Mouse (Mus musculus) heart, adult 18-20 months (tissue): ENCODE measurements around the gene Man1a. TPM values are rescaled to one million over a fixed set of nuclear protein-coding genes. Genes with fewer than 3 reads are reported as not detected.
A peak's percentile ranks its signal among the peaks of the same experiment; 100 is the strongest.

Source experiments
- DNase-seq, 2 experiments: peaks; one replicate each; pipeline ENCODE4 v3.0.0; 2021 to 2022; ENCODE audit warnings: mixed read lengths in 1 of 2
- total RNA-seq, 2 experiments: library from RNA; stranded (reverse); gene quantifications; 2 replicates each; pipeline ENCODE4 v1.2.3; 2021

Man1a gene
- total RNA-seq, 2 experiments from 2014 or later: 38.3 to 46.0 TPM

DNA sequence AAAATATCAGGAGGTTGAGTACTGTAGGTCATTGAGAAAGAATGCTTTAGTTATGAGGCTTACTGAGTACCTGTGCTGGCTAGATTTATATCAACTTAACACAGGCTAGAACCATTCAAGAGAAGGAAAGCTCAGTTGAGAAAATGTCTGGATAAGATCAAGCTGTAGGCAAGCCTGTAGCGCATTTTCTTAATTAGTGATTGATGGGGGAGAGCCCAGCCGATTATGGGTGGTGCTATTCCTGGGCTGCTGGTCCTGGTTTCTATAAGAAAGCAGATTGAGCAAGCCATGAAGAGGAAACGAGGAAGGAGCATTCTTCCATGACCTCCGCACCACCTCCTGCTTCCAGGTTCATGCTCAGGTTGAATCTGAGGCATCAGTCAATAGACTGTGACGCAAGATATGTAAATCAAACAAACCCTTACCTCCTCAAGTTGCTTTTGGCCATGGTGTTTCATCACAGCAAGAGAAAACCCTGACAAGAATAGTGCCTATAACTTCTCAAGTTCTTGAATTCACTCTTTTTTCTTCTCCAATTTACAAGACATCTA is 58.4 kb downstream of the Man1a start:
- DNase-seq: no peak

DNA sequence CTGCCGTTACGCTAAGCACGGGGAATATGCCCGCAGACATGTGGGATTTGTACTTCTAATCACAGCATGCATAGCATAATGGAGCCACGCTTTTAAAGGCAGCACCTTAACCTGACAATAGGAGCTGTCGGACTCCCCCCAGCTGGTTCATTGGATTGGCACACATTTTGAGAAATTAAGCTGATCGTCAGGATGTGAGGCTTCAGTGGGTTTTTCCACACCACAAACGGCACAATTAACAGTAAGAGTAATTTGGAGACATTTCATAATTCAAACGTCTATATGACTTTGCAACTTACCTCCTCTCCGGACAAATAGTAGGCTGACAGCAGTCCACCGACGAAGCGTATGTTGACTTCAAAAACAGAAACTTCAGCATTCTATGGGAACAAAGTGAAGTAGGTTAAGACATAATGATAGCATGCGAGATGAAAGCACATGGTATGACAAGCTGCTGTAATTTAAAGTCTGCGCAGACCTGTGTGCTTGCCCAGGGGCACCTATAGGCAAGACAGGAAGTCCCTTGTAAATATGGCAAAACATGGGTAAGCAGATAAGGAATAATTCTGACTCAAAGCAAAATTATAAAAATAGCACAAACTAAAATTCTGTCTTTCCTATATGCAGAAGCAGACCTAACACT is 62.2 kb downstream of the Man1a start:
- no peak for DNase-seq

- DNase-seq: no peak
Measured at GRCm38 (mm10) chr10:54013143-54013791, 63.1 kb downstream of the Man1a start.

GRCm38 (mm10) chr10:54009154-54009553 is 67.3 kb downstream of the Man1a start:
- no peak for DNase-seq

GRCm38 (mm10) chr10:54006868-54007267 is 69.5 kb downstream of the Man1a start:
- no peak for DNase-seq

DNA sequence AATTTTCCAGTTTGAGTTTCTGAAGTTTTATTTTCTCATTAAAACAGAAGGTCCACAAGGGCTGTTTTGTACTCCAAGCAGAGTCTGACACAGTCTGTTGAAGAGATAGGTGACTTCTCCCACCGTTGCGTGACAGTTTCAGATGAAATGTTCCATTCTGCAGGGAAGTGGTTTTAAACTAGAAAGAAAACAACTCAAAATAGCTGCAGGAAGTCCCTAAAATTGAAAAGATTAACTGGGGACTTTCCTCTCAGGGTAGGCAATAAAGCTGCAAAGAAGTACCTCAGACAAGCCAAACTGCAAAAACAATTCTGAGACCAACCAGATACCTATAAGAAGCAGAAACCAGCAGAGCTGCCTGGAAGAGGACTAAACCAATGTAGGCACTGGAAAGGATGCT is 70.6 kb downstream of the Man1a start:
- no peak for DNase-seq

DNA sequence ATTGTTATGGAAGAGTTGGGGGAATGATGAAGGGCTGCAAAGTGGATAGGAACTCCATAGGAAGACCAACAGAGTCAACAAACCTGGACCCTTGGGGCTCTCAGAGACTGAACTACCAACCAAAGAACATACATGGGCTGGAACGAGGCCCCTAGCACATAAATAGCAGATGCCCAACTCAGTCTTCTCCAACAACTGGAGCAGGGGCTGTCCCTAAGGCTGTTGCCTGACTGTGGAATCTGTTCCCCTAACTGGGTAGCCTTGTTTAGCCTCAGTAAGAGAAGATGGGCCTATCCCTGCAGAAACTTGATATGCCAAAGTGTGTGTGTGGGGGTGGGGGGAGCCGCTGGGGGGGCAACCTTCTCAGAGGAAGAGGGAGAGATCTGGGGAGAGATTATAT is 73.5 kb downstream of the Man1a start:
- DNase-seq: no peak

GRCm38 (mm10) chr10:53997301-53997700 is 79.1 kb downstream of the Man1a start:
- DNase-seq: no peak

DNA sequence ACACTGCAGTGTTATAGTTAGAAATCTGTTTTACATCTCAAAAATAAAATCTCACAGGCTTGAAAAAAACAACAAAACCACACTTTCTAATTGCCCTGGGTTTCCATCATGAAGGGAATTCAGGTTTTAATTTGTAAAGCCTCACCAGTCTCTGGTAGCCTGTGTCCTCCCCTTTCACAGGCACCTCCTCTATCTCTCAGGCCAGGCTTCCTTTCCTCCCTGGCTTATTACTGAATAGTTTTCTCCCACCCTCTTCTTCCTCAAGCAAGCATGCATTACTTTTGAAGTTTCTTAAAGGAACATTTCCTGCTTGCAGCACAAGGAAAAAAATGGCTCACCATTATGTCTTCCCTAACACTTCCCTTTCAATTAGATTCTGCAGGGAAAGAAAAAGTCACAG is 80.2 kb downstream of the Man1a start:
- no peak for DNase-seq

- no peak for DNase-seq
Measured at GRCm38 (mm10) chr10:53994591-53994990, 81.8 kb downstream of the Man1a start.

DNA sequence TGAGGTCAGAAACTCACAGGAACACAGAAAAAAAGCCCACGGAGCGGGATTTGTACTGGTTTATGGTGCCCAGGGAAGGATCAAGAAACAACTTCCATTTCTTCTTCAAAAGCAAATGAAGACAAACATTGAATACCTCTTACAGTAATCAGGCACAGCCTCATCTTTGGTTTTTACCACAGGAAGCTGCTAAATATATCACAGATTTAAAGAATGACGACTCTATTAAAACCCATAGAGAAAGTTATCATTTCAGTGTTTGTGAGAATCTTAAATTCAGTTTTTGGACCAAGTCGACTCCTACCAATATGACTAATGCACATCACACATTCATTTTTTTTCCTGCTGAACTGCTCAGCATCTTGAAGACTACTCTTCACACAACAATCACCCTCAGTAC is 86.0 kb downstream of the Man1a start:
- DNase-seq: no peak

DNA sequence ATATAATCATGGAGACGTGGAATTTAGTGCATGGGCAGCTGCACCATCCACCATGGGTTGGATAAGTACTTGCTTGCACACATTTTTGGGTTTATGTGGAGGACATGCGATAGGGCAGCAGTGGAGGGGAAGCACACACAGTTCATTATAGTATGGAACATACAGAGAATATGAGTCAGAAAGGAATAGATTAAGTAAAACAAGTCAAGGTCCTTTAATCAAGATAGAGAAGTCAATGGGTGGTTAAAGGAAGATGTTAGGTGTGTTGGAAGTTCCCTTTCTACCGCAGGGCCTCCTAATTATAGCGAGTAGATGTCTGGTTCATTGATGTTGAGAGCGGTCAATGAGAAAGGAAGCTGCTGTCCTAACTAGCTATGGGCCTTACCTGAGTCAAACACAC is 91.5 kb downstream of the Man1a start:
- no peak for DNase-seq

- peak in 1 of 2 experiments; percentile 12 for DNase-seq
Measured at GRCm38 (mm10) chr10:53984086-53984485, 92.3 kb downstream of the Man1a start.

DNA sequence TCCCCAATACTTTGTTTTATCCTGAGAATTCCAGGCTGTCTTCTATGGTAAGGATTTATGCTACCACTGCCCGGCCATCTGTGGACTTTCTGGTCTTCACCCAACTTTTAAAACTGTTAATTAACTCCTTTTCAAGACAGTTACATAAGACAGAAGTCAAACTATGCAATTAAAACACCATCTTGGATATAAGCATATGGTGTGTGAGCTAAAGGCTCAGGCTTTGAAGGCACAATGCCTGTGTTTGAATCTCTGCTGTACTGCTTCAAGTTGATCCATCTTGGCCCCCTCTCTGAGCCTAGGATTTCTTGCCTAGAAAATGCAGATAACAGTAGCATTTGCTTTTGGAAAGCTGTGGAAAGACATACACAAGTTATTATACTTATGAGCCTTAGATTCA is 97.8 kb downstream of the Man1a start:
- no peak for DNase-seq

- DNase-seq: no peak
Measured at GRCm38 (mm10) chr10:53974180-53974579, 102.2 kb downstream of the Man1a start.

GRCm38 (mm10) chr10:53959759-53960158 is 116.7 kb downstream of the Man1a start:
- DNase-seq: no peak

DNA sequence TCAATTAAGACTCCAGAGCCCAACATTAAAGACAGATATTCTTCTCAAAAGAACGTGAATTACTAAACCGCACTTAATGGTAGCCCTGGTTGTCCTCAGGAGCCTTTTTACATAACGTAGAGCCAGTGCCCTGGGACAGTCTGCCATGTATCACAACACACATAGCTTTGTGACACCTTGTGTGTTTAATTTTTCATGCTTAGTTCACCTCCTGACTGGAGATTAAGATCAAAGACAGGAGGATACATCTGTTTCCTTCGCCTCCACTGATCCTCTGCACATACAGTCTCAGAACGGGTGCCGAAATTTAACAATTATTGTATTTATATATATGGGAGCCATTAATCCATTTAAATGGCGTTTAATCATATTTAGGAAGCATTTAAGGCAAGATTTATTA is 134.8 kb downstream of the Man1a start:
- no peak for DNase-seq

DNA sequence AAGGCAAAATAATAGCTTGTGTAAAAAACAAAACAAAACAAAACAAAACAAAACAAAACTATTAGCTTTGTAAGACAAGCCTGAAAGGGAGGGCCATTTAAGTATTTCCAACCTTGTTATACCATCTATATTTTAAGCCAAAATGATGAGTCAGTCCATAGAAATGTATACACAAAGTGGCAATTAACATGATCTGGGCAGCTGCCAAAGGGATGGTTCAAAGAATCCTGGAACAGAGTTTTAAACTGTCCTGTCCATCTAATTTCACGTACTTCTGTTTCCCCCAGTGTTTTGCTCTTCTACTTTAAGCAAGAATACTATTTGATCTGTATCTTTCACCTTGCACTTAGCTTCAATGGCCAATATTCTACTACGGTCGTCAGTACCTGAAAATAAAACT is 138.2 kb downstream of the Man1a start:
- DNase-seq: no peak

DNA sequence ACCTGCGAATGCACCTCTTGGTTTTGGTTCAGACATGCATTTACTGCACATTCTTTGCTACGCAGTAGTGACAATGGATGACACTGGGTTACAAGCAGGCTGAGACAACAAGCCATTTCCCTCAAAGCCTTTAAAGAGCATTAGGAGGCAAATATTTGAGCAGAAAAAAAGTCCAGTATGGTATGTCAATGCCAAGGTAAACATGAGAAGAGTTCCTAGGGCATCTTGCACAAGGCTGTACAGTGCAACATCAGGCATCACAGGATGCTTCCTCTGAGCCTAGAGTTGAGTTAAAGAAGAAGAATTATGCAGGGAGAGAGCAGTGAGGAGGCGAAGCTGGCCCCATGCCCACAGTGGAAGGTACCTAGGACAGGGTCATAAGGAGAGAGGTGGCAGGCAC is 140.3 kb downstream of the Man1a start:
- DNase-seq: no peak

DNA sequence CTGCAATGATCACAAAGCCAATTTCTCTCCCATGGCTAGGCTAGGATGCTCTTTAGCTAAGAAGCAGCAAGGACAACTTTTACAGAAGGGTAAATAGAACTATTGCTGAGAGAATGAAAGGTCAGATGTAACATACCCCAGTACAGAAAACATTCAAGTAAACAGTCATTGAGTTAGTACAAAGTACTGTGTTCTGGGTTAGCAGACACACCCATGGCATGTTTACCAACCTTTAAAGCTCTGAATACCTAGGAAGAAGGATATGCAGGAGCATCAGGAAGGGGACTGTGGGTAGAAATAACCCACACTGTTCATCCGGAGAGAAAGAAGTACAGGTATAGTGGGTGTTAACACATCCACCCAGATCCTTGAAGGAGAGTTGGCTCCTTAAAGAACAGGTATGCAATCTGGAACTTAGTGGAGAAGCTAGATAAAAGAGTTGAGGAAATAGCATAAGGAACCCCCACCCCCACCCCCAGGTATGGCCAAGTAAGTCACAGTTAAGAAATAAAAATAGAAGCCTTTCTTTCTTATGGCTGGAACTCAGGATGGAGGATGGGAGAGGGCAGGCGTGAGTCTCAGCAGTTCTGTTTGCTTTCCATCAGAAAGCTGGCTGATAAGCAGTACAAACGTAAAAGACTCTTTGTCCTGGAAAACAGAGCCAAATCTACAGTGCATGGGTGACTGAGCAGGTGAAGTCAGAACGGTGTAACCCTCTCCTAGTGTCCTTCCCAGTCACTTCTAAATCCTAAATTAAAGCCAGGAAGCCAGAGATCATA is 146.5 kb downstream of the Man1a start:
- DNase-seq: no peak

DNA sequence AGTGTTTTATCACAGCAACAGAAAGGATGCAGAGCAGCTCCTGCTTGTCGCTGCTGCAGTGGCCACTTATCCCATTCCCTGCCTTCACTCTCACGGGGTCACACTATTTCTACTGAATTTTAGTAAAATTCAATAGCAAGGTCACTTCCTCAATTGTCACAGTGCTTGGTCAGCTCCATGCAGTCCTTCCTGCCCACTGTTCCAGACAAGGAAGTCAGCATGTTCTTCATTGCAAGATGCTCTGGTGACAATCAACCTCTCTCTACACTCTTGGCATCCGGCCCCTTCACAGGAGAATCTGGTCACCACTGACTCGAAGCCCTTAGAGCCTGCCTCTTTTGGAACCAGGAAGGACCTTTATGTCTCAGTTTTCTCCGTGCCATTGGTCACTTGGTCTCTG is 148.5 kb downstream of the Man1a start:
- peak in 1 of 2 experiments; percentile 57 for DNase-seq

GRCm38 (mm10) chr10:53925456-53925855 is 151.0 kb downstream of the Man1a start:
- DNase-seq: peak; percentile 25 to 50

DNA sequence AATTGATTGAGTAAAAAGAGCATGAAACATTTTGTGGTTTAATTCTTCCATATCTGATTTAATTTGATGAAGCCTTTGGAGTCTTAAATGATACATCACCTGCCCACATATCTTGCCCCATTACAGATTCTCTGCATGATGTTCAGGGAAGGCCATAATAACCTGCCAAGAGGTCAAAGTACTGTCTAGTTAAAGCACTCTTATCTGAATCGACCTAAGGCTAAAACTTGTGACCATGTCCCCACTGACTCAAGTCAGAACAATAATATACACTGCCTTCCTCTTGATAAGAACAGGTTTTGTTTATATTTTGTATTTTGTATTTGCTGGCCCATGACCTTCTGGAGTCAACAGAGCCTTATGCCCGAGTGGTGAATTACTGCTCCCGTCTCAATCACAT is 154.2 kb downstream of the Man1a start:
- no peak for DNase-seq
